ENCODE assay signal across 8 mouse cellular contexts in genomic region chrX:103356287-103356686, GRCm38 (mm10). TPM values are rescaled to one million over a fixed set of nuclear protein-coding genes. Genes with fewer than 3 reads are reported as not detected.
A peak's percentile ranks its signal among the peaks of the same experiment; 100 is the strongest.
DNase-seq lines count a peak whose midpoint lies in the region; ATAC-seq lines count a peak whose summit lies in the region.

TSS of gene Chic1 (plus strand) at chrX:103356476.

- peak within 1 kb of the TSS; percentile 61 for H3K4me2 ChIP-seq in hindbrain, embryonic 14.5 days (replicated peaks)

- H3K36me3 ChIP-seq in hindbrain, embryonic 14.5 days (replicated peaks; ENCODE audit: control insufficient read depth, insufficient read depth): no peaks in the 10 kb centered on the region

- peak; percentile 96 for ATAC-seq in hindbrain, embryonic 14.5 days (ENCODE audit: low FRiP score)

- peaks cover 79% of the 10 kb centered on the region for H3K27me3 ChIP-seq in hindbrain, embryonic 14.5 days (ENCODE audit: control insufficient read depth, insufficient read depth, low read length)

- H3K9me3 ChIP-seq in hindbrain, embryonic 14.5 days (ENCODE audit: control insufficient read depth, low read length): no peaks in the 10 kb centered on the region

- H3K4me1 ChIP-seq in hindbrain, embryonic 14.5 days (replicated peaks; ENCODE audit: control insufficient read depth, insufficient read depth, low read length): no peaks in the 10 kb centered on the region

- H3K4me3 ChIP-seq in hindbrain, embryonic 14.5 days (replicated peaks; ENCODE audit: low read length): peak within 1 kb of the TSS; percentile 63

- peak within 1 kb of the TSS; percentile 81 for H3K27ac ChIP-seq in hindbrain, embryonic 14.5 days

- WGBS in hindbrain, embryonic 14.5 days: 16% methylated on average over 32 of the region's 34 CpGs

- H3K9ac ChIP-seq in hindbrain, embryonic 14.5 days: peak within 1 kb of the TSS; percentile 74

- DNase-seq in Muller cell, postnatal 12 days (ENCODE audit: inconsistent ontology term): peak; percentile 89
- DNase-seq in cerebellum, adult 9-10 months: peak; percentile 80
- DNase-seq in frontal cortex, postnatal 14 days (ENCODE audit: low spot score in 2 of 2): peak; percentile 72 to 73
- peak; percentile 79 for DNase-seq in hindbrain, embryonic 14.5 days (ENCODE audit: low spot score)
- peak in 1 of 2 experiments; percentile 64 for DNase-seq in layer of hippocampus, postnatal 25 days (ENCODE audit: extremely low spot score in 1 of 2, low spot score in 1 of 2)
- DNase-seq in lung, postnatal 10 days: peak; percentile 85
- DNase-seq in right cerebral cortex, adult 18-20 months: peak; percentile 84
- DNase-seq in urinary bladder, postnatal 14 days (ENCODE audit: low spot score): peak; percentile 70

RNA-seq across cellular contexts. Expression of gene Chic1, which starts in this region (rescaled TPM):
- 7.9 and 8.3 TPM in 2 replicates for polyA plus RNA-seq in hindbrain, embryonic 14.5 days (2014; fragmentation: Nextera tagmentation; extraction: Ambion mirVana)
- 10 to 100 TPM; 17.2 to 19.3 TPM for total RNA-seq in layer of hippocampus, postnatal 25 days (2021)
